Mouse (Mus musculus) lung, postnatal 0 days (tissue): Measurements from ENCODE around the gene Gk.

ENCODE experiments used
- CTCF ChIP-seq: IDR thresholded peaks from 2 replicates; pipeline ENCODE4 v1.5.1; 2016; ENCODE audit warnings: antibody characterized with exemption, mild to moderate bottlenecking
- EP300 ChIP-seq: IDR thresholded peaks from 2 replicates; pipeline ENCODE4 v1.6.1; 2016; ENCODE audit warnings: antibody characterized with exemption, mild to moderate bottlenecking, control low read depth

- TF ChIP-seq CTCF = no peak
- TF ChIP-seq EP300 = no peak
Observed at GRCm38 (mm10) chrX:85797449-85797848, 20.8 kb upstream of the Gk start.
